Mouse (Mus musculus): ENCODE measurements around the gene Mttp. TPM values are rescaled to one million over a fixed set of nuclear protein-coding genes. Genes with fewer than 3 reads are reported as not detected.

Gene Mttp
- total and polyA plus RNA-seq, 3 experiments, result 2.5 to 4.4 TPM; not detected in 1

- no peaks in the 10 kb centered on the region for H3K79me2 ChIP-seq (ENCODE audit: control insufficient read depth, insufficient read depth, low read length, poor library complexity)
- H3K9me3 ChIP-seq (replicated peaks; ENCODE audit: insufficient read depth, low read length), result no peaks in the 10 kb centered on the region
- no peak overlapping the region for H3K27ac ChIP-seq (ENCODE audit: control insufficient read depth, low read depth, low read length)
- TF ChIP-seq MAX (IDR thresholded peaks at IDR 0.05; ENCODE audit: low read length) (no peak), RAD21 (IDR thresholded peaks at IDR 0.05; ENCODE audit: low read depth, low read length) (no peak), E2F4 (IDR thresholded peaks at IDR 0.05; ENCODE audit: borderline replicate concordance, low read depth, low read length) (no peak), ELF1 (IDR thresholded peaks at IDR 0.05; ENCODE audit: low read depth, low read length) (no peak), USF2 (IDR thresholded peaks at IDR 0.05; ENCODE audit: borderline replicate concordance in 1 of 2, insufficient read depth in 1 of 2, low read depth in 1 of 2, low read length in 2 of 2) (no peak), POLR2AphosphoS5 (IDR thresholded peaks at IDR 0.05; ENCODE audit: borderline replicate concordance, low read depth, low read length) (no peak), GATA1 (IDR thresholded peaks at IDR 0.05; ENCODE audit: low read depth, low read length) (no peak), MYB (IDR thresholded peaks at IDR 0.05; ENCODE audit: low read depth, low read length) (no peak), MEF2A (IDR thresholded peaks at IDR 0.05; ENCODE audit: extremely low read depth, insufficient replicate concordance, low read depth, low read length, poor library complexity, severe bottlenecking) (no peak), TAL1 (IDR thresholded peaks at IDR 0.05; ENCODE audit: low read length) (no peak), EP300 (IDR thresholded peaks at IDR 0.05; ENCODE audit: low read depth in 1 of 2, low read length in 2 of 2) (no peak), MAFK (IDR thresholded peaks at IDR 0.05; ENCODE audit: borderline replicate concordance, low read depth, low read length) (no peak)
- DNase-seq (ENCODE audit: low read depth, low spot score), result no peak
- H3K4me3 ChIP-seq (ENCODE audit: control insufficient read depth in 1 of 2, insufficient read depth in 1 of 2, low read depth in 2 of 2, low read length in 2 of 2), result no peak overlapping the region
- H3K36me3 ChIP-seq (ENCODE audit: control insufficient read depth in 1 of 2, insufficient read depth in 2 of 2, low read length in 2 of 2), result no peaks in the 10 kb centered on the region
- no peaks in the 10 kb centered on the region for H3K4me1 ChIP-seq (ENCODE audit: control insufficient read depth in 1 of 2, insufficient read depth in 2 of 2, low read length in 2 of 2)
- H3K27me3 ChIP-seq (ENCODE audit: control insufficient read depth in 1 of 2, insufficient read depth in 2 of 2, low read length in 2 of 2), result no peaks in the 10 kb centered on the region
- H3K9ac ChIP-seq (ENCODE audit: control insufficient read depth, low read depth, low read length, poor library complexity, severe bottlenecking), result no peak overlapping the region
Observed at GRCm38 (mm10) chr3:138068103-138068502, 76.7 kb downstream of the Mttp start.

GRCm38 (mm10) chr3:138067288-138067687 is 77.5 kb downstream of the Mttp start, which contains the start of gene Gm5105:
TSS of gene Gm5105 (minus strand) at chr3:138067388.
- H3K36me3 ChIP-seq (ENCODE audit: control insufficient read depth in 1 of 2, insufficient read depth in 2 of 2, low read length in 2 of 2), result no peaks in the 10 kb centered on the region
- H3K27ac ChIP-seq (ENCODE audit: control insufficient read depth, low read depth, low read length), result no peak within 1 kb of the TSS
- H3K79me2 ChIP-seq (ENCODE audit: control insufficient read depth, insufficient read depth, low read length, poor library complexity), result no peaks in the 10 kb centered on the region
- no peak for TF ChIP-seq MAZ (IDR thresholded peaks at IDR 0.05; ENCODE audit: low read depth, low read length)
- TF ChIP-seq HCFC1 (IDR thresholded peaks at IDR 0.05; ENCODE audit: low read depth, low read length), result no peak
- TF ChIP-seq CHD2 (IDR thresholded peaks at IDR 0.05; ENCODE audit: low read length), result no peak
- TF ChIP-seq UBTF (IDR thresholded peaks at IDR 0.05; ENCODE audit: borderline replicate concordance, insufficient read depth, low read depth, low read length), result no peak
- TF ChIP-seq BHLHE40 (IDR thresholded peaks at IDR 0.05; ENCODE audit: borderline replicate concordance, low read depth, low read length), result no peak
- no peak for TF ChIP-seq ZKSCAN1 (IDR thresholded peaks at IDR 0.05; ENCODE audit: low read depth, low read length)
- no peak for TF ChIP-seq MAFK (IDR thresholded peaks at IDR 0.05; ENCODE audit: borderline replicate concordance, low read depth, low read length)
- TF ChIP-seq SMC3 (IDR thresholded peaks at IDR 0.05; ENCODE audit: low read depth, low read length), result no peak
- no peak for TF ChIP-seq POLR2AphosphoS5 (IDR thresholded peaks at IDR 0.05; ENCODE audit: borderline replicate concordance, low read depth, low read length)
- no peak for TF ChIP-seq RAD21 (IDR thresholded peaks at IDR 0.05; ENCODE audit: low read depth, low read length)
- TF ChIP-seq POLR2A (IDR thresholded peaks at IDR 0.05; ENCODE audit: control insufficient read depth in 1 of 2, insufficient read depth in 1 of 2, low read depth in 1 of 2, low read length in 2 of 2, poor library complexity in 1 of 2), result no peak
- TF ChIP-seq TAL1 (IDR thresholded peaks at IDR 0.05; ENCODE audit: low read length), result no peak
- TF ChIP-seq RCOR1 (IDR thresholded peaks at IDR 0.05; ENCODE audit: low read depth, low read length), result no peak
- TF ChIP-seq ETS1 (IDR thresholded peaks at IDR 0.05; ENCODE audit: low read depth, low read length), result no peak
- no peak for TF ChIP-seq JUND (IDR thresholded peaks at IDR 0.05; ENCODE audit: low read depth, low read length)
- TF ChIP-seq ELF1 (IDR thresholded peaks at IDR 0.05; ENCODE audit: low read depth, low read length), result no peak
- TF ChIP-seq ZNF384 (IDR thresholded peaks at IDR 0.05; ENCODE audit: low read depth, low read length), result no peak
- TF ChIP-seq MYB (IDR thresholded peaks at IDR 0.05; ENCODE audit: low read depth, low read length), result no peak
- TF ChIP-seq EP300 (IDR thresholded peaks at IDR 0.05; ENCODE audit: low read depth in 1 of 2, low read length in 2 of 2), result no peak
- no peak for DNase-seq (ENCODE audit: low read depth, low spot score)
- H3K4me1 ChIP-seq (ENCODE audit: control insufficient read depth in 1 of 2, insufficient read depth in 2 of 2, low read length in 2 of 2), result no peaks in the 10 kb centered on the region
- no peaks in the 10 kb centered on the region for H3K27me3 ChIP-seq (ENCODE audit: control insufficient read depth in 1 of 2, insufficient read depth in 2 of 2, low read length in 2 of 2)
- no peak within 1 kb of the TSS for H3K4me3 ChIP-seq (ENCODE audit: control insufficient read depth in 1 of 2, insufficient read depth in 1 of 2, low read depth in 2 of 2, low read length in 2 of 2)
- H3K9ac ChIP-seq (ENCODE audit: control insufficient read depth, low read depth, low read length, poor library complexity, severe bottlenecking), result no peak within 1 kb of the TSS
- H3K9me3 ChIP-seq (replicated peaks; ENCODE audit: insufficient read depth, low read length), result no peaks in the 10 kb centered on the region

All from MEL (cell line).